Mouse (Mus musculus) right cerebral cortex, adult 2 months (tissue): Measurements from ENCODE around the gene Alg12.
"Not testable (repeated sequence)": the region's sequence is repeated elsewhere in the genome, so short reads cannot be mapped to it uniquely, and the experiment has no call there.

Experiments used
- DNase-seq, 2 experiments: peaks; one replicate each; pipeline ENCODE4 v3.0.0; 2021 to 2022; ENCODE audit warnings: low spot score in 2 of 2

Alg12 gene

GRCm38 (mm10) chr15:88831482-88831881 lies 12.4 kb upstream of the Alg12 start:
- no peak for DNase-seq

GRCm38 (mm10) chr15:88830696-88831095 lies 11.6 kb upstream of the Alg12 start:
- DNase-seq: no peak

DNA sequence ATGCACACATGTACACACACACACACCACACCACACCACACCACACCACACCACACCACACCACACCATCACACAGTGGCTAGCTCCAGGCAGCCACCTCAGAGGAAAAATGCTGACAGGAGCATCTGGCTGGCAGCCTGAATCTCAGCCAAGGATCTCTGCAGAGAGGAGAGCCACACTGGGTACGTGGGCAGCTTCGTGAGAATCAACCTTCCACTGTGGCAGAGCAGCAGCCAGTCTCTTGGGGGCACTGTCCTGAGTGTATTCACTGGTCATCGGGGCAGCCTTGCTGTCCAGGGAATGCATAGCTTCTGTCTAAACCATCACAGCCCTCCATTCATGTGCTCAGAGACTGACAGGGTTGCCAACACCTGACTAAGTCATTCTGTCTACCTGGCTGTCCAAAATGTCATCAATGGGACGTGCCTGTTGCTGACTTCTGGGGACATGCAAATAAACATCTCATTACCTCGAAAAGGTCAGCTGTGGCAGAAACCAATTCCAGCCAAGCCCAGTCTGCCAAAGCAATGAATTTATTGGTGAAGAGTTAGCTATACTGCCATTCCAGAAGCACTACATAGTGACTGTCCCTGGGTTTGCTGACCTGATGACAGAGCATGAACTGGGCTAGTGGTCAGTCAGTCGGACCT lies 10.8 kb upstream of the Alg12 start:
- DNase-seq: peak; percentile 41 to 51

GRCm38 (mm10) chr15:88828800-88829705 lies 9.9 kb upstream of the Alg12 start:
- DNase-seq: peak; percentile 91

GRCm38 (mm10) chr15:88827991-88828799 lies 9.1 kb upstream of the Alg12 start:
- DNase-seq: peak; percentile 38 to 49

DNA sequence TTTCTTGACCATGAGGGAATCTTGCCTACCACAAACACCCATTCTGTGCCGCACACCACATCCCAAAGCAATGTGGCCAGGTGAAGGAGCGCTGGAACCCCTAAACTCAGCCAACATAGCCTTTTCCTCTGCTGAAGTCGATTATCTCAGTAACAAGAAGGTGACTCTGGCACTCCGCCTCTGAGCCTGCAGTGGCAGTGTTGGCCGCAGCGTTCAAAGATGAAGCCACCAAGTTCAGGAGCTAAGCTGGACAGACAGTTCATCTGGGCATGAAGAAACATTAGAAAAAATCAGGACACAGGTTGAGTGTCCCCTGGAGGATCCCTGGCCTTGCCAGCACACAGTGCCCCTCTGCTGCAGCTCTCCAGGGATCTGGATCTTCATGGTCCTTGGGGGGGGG lies 8.3 kb upstream of the Alg12 start:
- DNase-seq: no peak

DNA sequence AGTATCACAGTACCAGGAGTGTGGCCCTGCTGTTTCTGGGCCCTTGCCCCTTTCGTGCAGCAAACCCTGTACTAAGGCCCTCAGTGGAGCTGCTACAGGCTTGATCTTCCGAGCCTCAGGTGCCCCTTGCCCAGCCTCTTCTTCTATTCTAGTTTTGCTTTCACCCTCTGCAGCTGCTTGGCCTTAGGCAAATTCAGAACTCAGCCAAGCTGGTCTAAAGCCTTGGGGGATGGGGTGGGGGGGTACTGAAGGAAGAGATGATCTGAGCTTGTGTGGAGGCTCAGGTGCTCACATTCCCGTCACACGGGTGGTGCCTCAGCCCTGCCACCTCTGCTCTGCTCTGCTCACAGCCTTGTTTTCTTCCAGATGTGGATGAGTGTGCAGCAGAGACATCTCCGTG lies 4.3 kb upstream of the Alg12 start:
- no peak for DNase-seq

- no peak for DNase-seq
Measured at GRCm38 (mm10) chr15:88822513-88822912, 3.4 kb upstream of the Alg12 start.

DNA sequence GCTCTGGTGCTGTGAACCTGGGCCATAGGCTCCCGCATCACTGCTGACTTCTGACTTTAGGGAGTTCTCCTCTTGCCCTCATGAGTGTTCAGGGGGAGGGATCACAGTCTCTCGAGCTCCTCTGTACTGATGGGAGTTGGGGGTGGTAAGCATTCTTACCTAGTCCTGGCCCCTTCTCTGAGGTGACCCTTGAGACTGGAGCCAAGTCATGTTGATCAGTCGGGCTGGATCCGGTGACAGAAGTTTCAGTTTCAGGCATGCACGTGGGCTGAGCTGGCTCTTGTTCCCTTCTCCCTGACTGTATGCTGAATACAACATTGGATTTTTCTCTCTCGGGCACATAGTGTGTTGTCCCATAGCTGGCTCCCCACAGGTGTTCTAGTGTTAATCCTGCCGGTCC lies 2.3 kb upstream of the Alg12 start:
- no peak for DNase-seq

DNA sequence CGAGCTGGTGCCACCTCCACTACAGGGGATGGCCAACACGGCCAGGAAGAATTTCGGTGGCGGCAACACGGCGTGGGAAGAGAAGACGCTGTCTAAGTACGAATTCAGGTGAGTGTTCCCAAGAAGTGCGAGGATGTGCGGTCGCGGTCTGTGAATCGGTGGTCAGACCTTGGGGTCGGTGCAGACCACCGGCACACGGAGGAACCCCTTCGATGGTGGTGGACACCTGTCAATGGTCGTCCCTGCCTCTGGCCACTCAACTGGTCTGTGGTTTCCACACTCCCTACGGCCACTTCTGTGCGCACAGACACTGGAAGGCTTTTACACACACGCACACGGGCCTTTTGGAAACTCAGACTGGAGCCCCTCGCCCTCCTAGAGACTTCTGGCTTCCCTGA lies 787 bp upstream of the Alg12 start:
- DNase-seq: peak; percentile 33 to 37

GRCm38 (mm10) chr15:88815196-88815700 lies 3.9 kb downstream of the Alg12 start:
- DNase-seq: no peak

- no peak for DNase-seq
Measured at GRCm38 (mm10) chr15:88814411-88815047, 4.6 kb downstream of the Alg12 start.

- not testable (repeated sequence) for DNase-seq
Measured at GRCm38 (mm10) chr15:88813873-88814272, 5.2 kb downstream of the Alg12 start.

DNA sequence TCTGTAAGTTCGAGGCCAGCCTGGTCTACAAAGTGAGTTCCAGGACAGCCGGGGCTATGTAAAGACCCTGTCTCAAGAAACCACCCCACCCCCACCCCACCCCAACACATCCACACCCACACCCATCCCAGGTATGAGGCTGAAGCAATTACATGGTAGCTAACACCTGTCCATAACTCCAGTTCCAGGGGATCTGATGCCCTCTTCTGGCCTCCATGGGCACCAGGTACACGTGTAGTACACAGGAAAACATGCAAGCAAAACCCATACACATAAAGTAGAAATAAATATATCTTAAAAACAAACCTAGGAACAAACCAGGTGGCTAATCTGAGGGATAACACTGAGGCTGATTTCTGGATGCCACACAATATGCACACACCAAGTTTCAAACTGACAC lies 5.9 kb downstream of the Alg12 start:
- DNase-seq: no peak

GRCm38 (mm10) chr15:88810369-88810768 lies 8.7 kb downstream of the Alg12 start:
- DNase-seq: no peak

GRCm38 (mm10) chr15:88808121-88808520 lies 11.0 kb downstream of the Alg12 start:
- no peak for DNase-seq

DNA sequence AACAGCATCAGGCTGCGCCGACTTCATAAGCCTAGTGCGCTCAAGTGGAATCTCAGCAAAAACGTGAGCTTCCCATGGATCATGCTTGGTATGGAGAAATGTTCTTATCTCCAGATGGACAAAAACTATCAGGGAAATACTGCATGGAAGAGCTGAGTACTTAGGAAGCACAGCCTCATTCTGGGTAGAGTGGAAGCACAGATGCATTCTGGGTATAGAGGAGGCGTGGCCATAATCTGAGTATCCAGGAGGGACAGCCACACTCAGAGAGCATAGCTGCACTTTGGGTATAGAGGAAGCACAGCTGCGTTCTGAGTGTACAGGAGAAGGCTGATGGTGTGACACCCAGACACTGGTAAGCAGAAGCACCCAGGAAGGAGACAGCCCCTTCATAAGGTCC lies 16.8 kb downstream of the Alg12 start:
- no peak for DNase-seq

DNA sequence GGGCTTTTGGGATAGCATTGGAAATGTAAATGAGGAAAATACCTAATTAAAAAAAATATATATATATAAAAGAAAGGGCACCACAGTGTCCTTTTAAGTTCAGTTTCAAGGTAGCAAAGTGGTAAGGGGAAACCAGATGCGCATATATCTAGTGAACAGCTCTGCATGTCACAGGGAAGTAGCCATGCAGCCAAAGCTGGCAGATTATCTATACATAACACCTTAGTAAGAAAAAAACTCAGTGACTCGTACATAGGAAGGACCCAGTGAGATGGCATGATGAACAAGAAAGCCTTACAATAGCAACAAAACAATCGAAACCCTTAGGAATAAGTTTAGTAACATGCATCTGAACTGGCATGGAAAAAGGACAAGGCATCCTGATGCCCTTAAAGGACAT lies 17.2 kb downstream of the Alg12 start:
- DNase-seq: no peak

GRCm38 (mm10) chr15:88800921-88801354 lies 18.2 kb downstream of the Alg12 start:
- no peak for DNase-seq

GRCm38 (mm10) chr15:88799950-88800371 lies 19.2 kb downstream of the Alg12 start:
- no peak for DNase-seq

- DNase-seq: not testable (repeated sequence)
Measured at GRCm38 (mm10) chr15:88794729-88795128, 24.4 kb downstream of the Alg12 start.
